Mouse (Mus musculus): Measurements from ENCODE around the gene Uvssa. TPM values are rescaled to one million over a fixed set of nuclear protein-coding genes. Genes with fewer than 3 reads are reported as not detected.
A peak's percentile ranks its signal among the peaks of the same experiment; 100 is the strongest.

Gene Uvssa
- polyA plus RNA-seq, 1 experiment from 2014 or later = 10.6 TPM

- Histone ChIP-seq H3K9me3 (no peaks in the 10 kb centered on the region), H3K4me2 (peak overlapping the region; percentile 85), H3K36me3 (peaks cover 37% of the 10 kb centered on the region), H3K27ac (peak overlapping the region; percentile 98), H3K4me1 (peaks cover 13% of the 10 kb centered on the region), H3K9ac (no peak overlapping the region), H3K27me3 (no peaks in the 10 kb centered on the region), H3K4me3 (peak overlapping the region; percentile 64)
- 37% methylated on average over 6 of the region's 6 CpGs for WGBS
- no peak for ATAC-seq (ENCODE audit: insufficient number of reproducible peaks, low FRiP score, low TSS enrichment, low read depth)
Measured at GRCm38 (mm10) chr5:33377176-33377575, 1.2 kb upstream of the Uvssa start.

- WGBS = 3% methylated on average over 21 of the region's 21 CpGs
- H3K4me2 ChIP-seq = peak overlapping the region; percentile 85
- peak overlapping the region; percentile 64 for H3K4me3 ChIP-seq
- peaks cover 13% of the 10 kb centered on the region for H3K4me1 ChIP-seq
- H3K27ac ChIP-seq = peak overlapping the region; percentile 98
- peak overlapping the region; percentile 44 for H3K9ac ChIP-seq
- H3K27me3 ChIP-seq = no peaks in the 10 kb centered on the region
- H3K36me3 ChIP-seq = peaks cover 34% of the 10 kb centered on the region
- no peak; the same call in none of the 2 replicates for ATAC-seq (ENCODE audit: insufficient number of reproducible peaks, low FRiP score, low TSS enrichment, low read depth)
- no peaks in the 10 kb centered on the region for H3K9me3 ChIP-seq
Measured at GRCm38 (mm10) chr5:33377801-33378301, 498 bp upstream of the Uvssa start.

- ATAC-seq (ENCODE audit: insufficient number of reproducible peaks, low FRiP score, low TSS enrichment, low read depth) = no peak
- Histone ChIP-seq H3K27me3 (no peaks in the 10 kb centered on the region), H3K4me1 (no peaks in the 10 kb centered on the region), H3K9ac (no peak overlapping the region), H3K27ac (no peak overlapping the region), H3K36me3 (peaks cover 54% of the 10 kb centered on the region), H3K9me3 (no peaks in the 10 kb centered on the region), H3K4me3 (no peak overlapping the region), H3K4me2 (no peak overlapping the region)
- WGBS = 81% methylated on average over 11 of the region's 11 CpGs
Measured at GRCm38 (mm10) chr5:33387550-33387949, 9.2 kb downstream of the Uvssa start.

GRCm38 (mm10) chr5:33393803-33394202 lies 15.5 kb downstream of the Uvssa start:
- WGBS = 10% methylated on average over 7 of the region's 7 CpGs
- ATAC-seq (ENCODE audit: insufficient number of reproducible peaks, low FRiP score, low TSS enrichment, low read depth) = no peak
- peaks cover 8% of the 10 kb centered on the region; the same call in 1 of the 2 replicates for H3K4me1 ChIP-seq
- no peaks in the 10 kb centered on the region for H3K27me3 ChIP-seq
- no peak overlapping the region for H3K4me3 ChIP-seq
- peaks cover 46% of the 10 kb centered on the region for H3K36me3 ChIP-seq
- no peak overlapping the region for H3K9ac ChIP-seq
- H3K4me2 ChIP-seq = no peak overlapping the region
- H3K27ac ChIP-seq = no peak overlapping the region
- H3K9me3 ChIP-seq = no peaks in the 10 kb centered on the region

- no peak for ATAC-seq (ENCODE audit: insufficient number of reproducible peaks, low FRiP score, low TSS enrichment, low read depth)
- no peak overlapping the region for H3K27ac ChIP-seq
- WGBS = 80% methylated on average over 11 of the region's 11 CpGs
Measured at GRCm38 (mm10) chr5:33395693-33396092, 17.3 kb downstream of the Uvssa start.

GRCm38 (mm10) chr5:33396828-33397227 lies 18.5 kb downstream of the Uvssa start:
- peaks cover 30% of the 10 kb centered on the region for H3K36me3 ChIP-seq
- 78% methylated on average over 7 of the region's 7 CpGs for WGBS
- no peak for ATAC-seq (ENCODE audit: insufficient number of reproducible peaks, low FRiP score, low TSS enrichment, low read depth)

More at GRCm38 (mm10) chr5:33395693-33396092, 17.3 kb downstream of the Uvssa start:
- H3K4me2 ChIP-seq = no peak overlapping the region
- no peak overlapping the region for H3K9ac ChIP-seq
- peaks cover 37% of the 10 kb centered on the region for H3K36me3 ChIP-seq
- H3K27me3 ChIP-seq = no peaks in the 10 kb centered on the region
- H3K4me3 ChIP-seq = no peak overlapping the region
- H3K4me1 ChIP-seq = peaks cover 8% of the 10 kb centered on the region; the same call in 1 of the 2 replicates
- H3K9me3 ChIP-seq = no peaks in the 10 kb centered on the region

GRCm38 (mm10) chr5:33400819-33401218 lies 22.5 kb downstream of the Uvssa start:
- Histone ChIP-seq H3K4me2 (no peak overlapping the region), H3K4me3 (no peak overlapping the region), H3K27ac (no peak overlapping the region), H3K36me3 (peaks cover 40% of the 10 kb centered on the region), H3K9me3 (no peaks in the 10 kb centered on the region), H3K27me3 (no peaks in the 10 kb centered on the region), H3K4me1 (no peaks in the 10 kb centered on the region), H3K9ac (no peak overlapping the region)
- ATAC-seq (ENCODE audit: insufficient number of reproducible peaks, low FRiP score, low TSS enrichment, low read depth) = no peak
- WGBS = 53% methylated on average over 12 of the region's 12 CpGs

More at GRCm38 (mm10) chr5:33396828-33397227, 18.5 kb downstream of the Uvssa start:
- no peak overlapping the region for H3K9ac ChIP-seq
- H3K4me3 ChIP-seq = no peak overlapping the region
- no peaks in the 10 kb centered on the region for H3K9me3 ChIP-seq
- H3K27me3 ChIP-seq = no peaks in the 10 kb centered on the region
- no peak overlapping the region for H3K4me2 ChIP-seq
- H3K27ac ChIP-seq = no peak overlapping the region
- H3K4me1 ChIP-seq = peaks cover 8% of the 10 kb centered on the region; the same call in 1 of the 2 replicates

GRCm38 (mm10) chr5:33420313-33420712 lies 42.0 kb downstream of the Uvssa start:
- ATAC-seq (ENCODE audit: insufficient number of reproducible peaks, low FRiP score, low TSS enrichment, low read depth) = no peak
- 66% methylated on average over 3 of the region's 3 CpGs for WGBS

GRCm38 (mm10) chr5:33427461-33427860 lies 49.1 kb downstream of the Uvssa start:
- H3K4me1 ChIP-seq = peaks cover 23% of the 10 kb centered on the region
- H3K4me2 ChIP-seq = no peak overlapping the region
- peaks cover 74% of the 10 kb centered on the region for H3K27me3 ChIP-seq
- no peaks in the 10 kb centered on the region for H3K9me3 ChIP-seq
- ATAC-seq (ENCODE audit: insufficient number of reproducible peaks, low FRiP score, low TSS enrichment, low read depth) = no peak
- no peak overlapping the region for H3K27ac ChIP-seq
- no peak overlapping the region for H3K9ac ChIP-seq
- H3K4me3 ChIP-seq = no peak overlapping the region
- no peaks in the 10 kb centered on the region for H3K36me3 ChIP-seq

More at GRCm38 (mm10) chr5:33420313-33420712, 42.0 kb downstream of the Uvssa start:
- Histone ChIP-seq H3K27me3 (peaks cover 8% of the 10 kb centered on the region), H3K4me2 (no peak overlapping the region), H3K36me3 (peaks cover 9% of the 10 kb centered on the region; the same call in 1 of the 2 replicates), H3K9me3 (no peaks in the 10 kb centered on the region), H3K27ac (no peak overlapping the region), H3K4me3 (no peak overlapping the region), H3K9ac (no peak overlapping the region), H3K4me1 (no peaks in the 10 kb centered on the region)

GRCm38 (mm10) chr5:33430106-33430505 lies 51.8 kb downstream of the Uvssa start:
- no peak for ATAC-seq (ENCODE audit: insufficient number of reproducible peaks, low FRiP score, low TSS enrichment, low read depth)
- Histone ChIP-seq H3K9me3 (no peaks in the 10 kb centered on the region), H3K4me1 (peaks cover 48% of the 10 kb centered on the region), H3K27me3 (peaks cover 95% of the 10 kb centered on the region), H3K27ac (no peak overlapping the region), H3K36me3 (no peaks in the 10 kb centered on the region), H3K9ac (no peak overlapping the region), H3K4me3 (no peak overlapping the region; the same call in 1 of the 2 replicates), H3K4me2 (no peak overlapping the region)
- 3% methylated on average over 16 of the region's 16 CpGs for WGBS

- Histone ChIP-seq H3K36me3 (no peaks in the 10 kb centered on the region), H3K27ac (no peak overlapping the region), H3K4me3 (peak overlapping the region; percentile 28), H3K27me3 (peaks cover 96% of the 10 kb centered on the region), H3K4me2 (peak overlapping the region; percentile 32), H3K9me3 (no peaks in the 10 kb centered on the region), H3K9ac (no peak overlapping the region), H3K4me1 (peaks cover 48% of the 10 kb centered on the region)
- ATAC-seq (ENCODE audit: insufficient number of reproducible peaks, low FRiP score, low TSS enrichment, low read depth) = no peak
- 1% methylated on average over 61 of the region's 64 CpGs for WGBS
Measured at GRCm38 (mm10) chr5:33430511-33431172, 52.3 kb downstream of the Uvssa start.

GRCm38 (mm10) chr5:33431173-33432005 lies 53.0 kb downstream of the Uvssa start:
- Histone ChIP-seq H3K27me3 (peaks cover 99% of the 10 kb centered on the region), H3K9me3 (no peaks in the 10 kb centered on the region), H3K4me1 (peaks cover 48% of the 10 kb centered on the region), H3K4me2 (peak overlapping the region; percentile 32), H3K36me3 (no peaks in the 10 kb centered on the region), H3K27ac (no peak overlapping the region), H3K4me3 (peak overlapping the region; percentile 28), H3K9ac (no peak overlapping the region)
- 2% methylated on average over 74 of the region's 77 CpGs for WGBS
- no peak for ATAC-seq (ENCODE audit: insufficient number of reproducible peaks, low FRiP score, low TSS enrichment, low read depth)
